9 mouse cellular contexts compared by ENCODE assay signal in genomic region chr6:143114556-143114955, GRCm38 (mm10). TPM values are rescaled to one million over a fixed set of nuclear protein-coding genes. Genes with fewer than 3 reads are reported as not detected.
A peak's percentile ranks its signal among the peaks of the same experiment; 100 is the strongest.
DNase-seq lines count a peak whose midpoint lies in the region; ATAC-seq lines count a peak whose summit lies in the region.
"Had no signal": no experiment of that assay in that cellular context is flagged by ENCODE, and none has a peak within 500 bp of the region (broad histone marks: within the 10 kb centered on the region; RNA-seq: fewer than 3 reads in every experiment).

No protein-coding gene starts in this region.

- DNase-seq in urinary bladder, postnatal 14 days (ENCODE audit: low spot score) = peak; percentile 12
- DNase-seq in urinary bladder, postnatal 10 days (ENCODE audit: low spot score) = no peak
- peak; percentile 65 for DNase-seq in embryonic facial prominence, embryonic 14.5 days (ENCODE audit: low spot score)
- DNase-seq in lung, postnatal 4 days = peak; percentile 47 to 59
- DNase-seq in thymus, postnatal 36 days = peak; percentile 72 to 85
- no peak for DNase-seq in left cerebral cortex, postnatal 36 days (ENCODE audit: low spot score in 2 of 2)

- no peaks in the 10 kb centered on the region for H3K9me3 ChIP-seq in embryonic facial prominence, embryonic 14.5 days (ENCODE audit: control insufficient read depth, low read length)
- H3K9me3 ChIP-seq in kidney, embryonic 15.5 days (replicated peaks) = no peaks in the 10 kb centered on the region
- H3K9me3 ChIP-seq in hindbrain, embryonic 13.5 days = no peaks in the 10 kb centered on the region
- H3K9me3 ChIP-seq: midbrain, embryonic 12.5 days had no signal

- intact Hi-C loops in left cerebral cortex, postnatal 36 days (cut with DNase I) = no loop called here

- H3K27me3 ChIP-seq in embryonic facial prominence, embryonic 14.5 days (replicated peaks; ENCODE audit: control insufficient read depth, insufficient read depth, low read length) = no peaks in the 10 kb centered on the region
- H3K27me3 ChIP-seq in kidney, embryonic 15.5 days = no peaks in the 10 kb centered on the region
- H3K27me3 ChIP-seq in hindbrain, embryonic 13.5 days = no peaks in the 10 kb centered on the region
- H3K27me3 ChIP-seq: midbrain, embryonic 12.5 days had no signal

- no peak overlapping the region for H3K9ac ChIP-seq in embryonic facial prominence, embryonic 14.5 days (ENCODE audit: low read depth, low read length)
- H3K9ac ChIP-seq in kidney, embryonic 15.5 days = no peak overlapping the region
- H3K9ac ChIP-seq in hindbrain, embryonic 13.5 days = no peak overlapping the region
- H3K9ac ChIP-seq: midbrain, embryonic 12.5 days had no signal

- no peaks in the 10 kb centered on the region for H3K4me1 ChIP-seq in embryonic facial prominence, embryonic 14.5 days (ENCODE audit: control insufficient read depth, insufficient read depth, low read length)
- H3K4me1 ChIP-seq in kidney, embryonic 15.5 days = peaks cover 10% of the 10 kb centered on the region
- H3K4me1 ChIP-seq in hindbrain, embryonic 13.5 days (replicated peaks) = 0 out of 2 replicates have a peak, but pooled peaks cover 3% of the 10 kb centered on the region
- H3K4me1 ChIP-seq: midbrain, embryonic 12.5 days had no signal

- H3K36me3 ChIP-seq in embryonic facial prominence, embryonic 14.5 days (ENCODE audit: control insufficient read depth, insufficient read depth, low read length) = no peaks in the 10 kb centered on the region
- H3K36me3 ChIP-seq in kidney, embryonic 15.5 days = no peaks in the 10 kb centered on the region
- no peaks in the 10 kb centered on the region for H3K36me3 ChIP-seq in hindbrain, embryonic 13.5 days
- H3K36me3 ChIP-seq: midbrain, embryonic 12.5 days had no signal

- no peak overlapping the region for H3K27ac ChIP-seq in embryonic facial prominence, embryonic 14.5 days (replicated peaks; ENCODE audit: low read depth, low read length)
- peak overlapping the region; percentile 75 for H3K27ac ChIP-seq in kidney, embryonic 15.5 days
- H3K27ac ChIP-seq in hindbrain, embryonic 13.5 days = no peak overlapping the region
- H3K27ac ChIP-seq: midbrain, embryonic 12.5 days had no signal

- H3K4me3 ChIP-seq in embryonic facial prominence, embryonic 14.5 days (ENCODE audit: low read depth, low read length) = no peak overlapping the region
- no peak overlapping the region for H3K4me3 ChIP-seq in kidney, embryonic 15.5 days (replicated peaks)
- H3K4me3 ChIP-seq in hindbrain, embryonic 13.5 days = no peak overlapping the region
- H3K4me3 ChIP-seq: midbrain, embryonic 12.5 days had no signal

- 16% methylated on average over 2 of the region's 2 CpGs for whole genome bisulfite sequencing in embryonic facial prominence, embryonic 14.5 days
- WGBS in kidney, embryonic 15.5 days = 14% methylated on average over 2 of the region's 2 CpGs
- WGBS in hindbrain, embryonic 13.5 days = 11% methylated on average over 2 of the region's 2 CpGs

- no peak overlapping the region for H3K4me2 ChIP-seq in embryonic facial prominence, embryonic 14.5 days (ENCODE audit: low read depth, low read length)
- H3K4me2 ChIP-seq in kidney, embryonic 15.5 days = 0 out of 2 replicates have a peak overlapping the region, but pooled peaks have one; percentile 1
- no peak overlapping the region for H3K4me2 ChIP-seq in hindbrain, embryonic 13.5 days
- H3K4me2 ChIP-seq: midbrain, embryonic 12.5 days had no signal

- ATAC-seq in embryonic facial prominence, embryonic 14.5 days (ENCODE audit: low read depth) = no peak
- peak; percentile 78 for ATAC-seq in kidney, embryonic 15.5 days (replicated peaks; ENCODE audit: low FRiP score)
- ATAC-seq in hindbrain, embryonic 13.5 days (ENCODE audit: low FRiP score) = no peak

RNA-seq across cellular contexts. Expression of gene C2cd5, which starts 14.6 kb away (rescaled TPM):
- polyA plus RNA-seq in embryonic facial prominence, embryonic 14.5 days (2014; fragmentation: Nextera tagmentation; extraction: Ambion mirVana) = 19.1 and 22.4 TPM in 2 replicates
- polyA plus RNA-seq in kidney, embryonic 15.5 days (2015; fragmentation: Nextera tagmentation; extraction: Ambion mirVana) = 31.5 and 34.3 TPM in 2 replicates
- 100 to 1,000 TPM in 1 of 2 experiments, 10 to 100 TPM in 1; 75.8 to 109 TPM for total RNA-seq in left cerebral cortex, postnatal 36 days (2021)
- polyA plus RNA-seq in hindbrain, embryonic 13.5 days (2015; fragmentation: Nextera tagmentation; extraction: Ambion mirVana) = 46.6 and 47.6 TPM in 2 replicates

RNA-seq across cellular contexts. Expression of gene Etnk1, which starts 52.5 kb away (rescaled TPM):
- polyA plus RNA-seq in embryonic facial prominence, embryonic 14.5 days (2014; fragmentation: Nextera tagmentation; extraction: Ambion mirVana) = 24.6 and 25.0 TPM in 2 replicates
- 26.4 and 28.2 TPM in 2 replicates for polyA plus RNA-seq in kidney, embryonic 15.5 days (2015; fragmentation: Nextera tagmentation; extraction: Ambion mirVana)
- 100 to 1,000 TPM; 167 to 193 TPM for total RNA-seq in left cerebral cortex, postnatal 36 days (2021)
- 35.2 and 36.3 TPM in 2 replicates for polyA plus RNA-seq in hindbrain, embryonic 13.5 days (2015; fragmentation: Nextera tagmentation; extraction: Ambion mirVana)

Comparison
In these comparisons a context has a peak if more than half of its experiments do, and no peak if none do; other contexts are left out.
1. DNase-seq: peak in urinary bladder, postnatal 14 days (single experiment), embryonic facial prominence, embryonic 14.5 days (single experiment), lung, postnatal 4 days (2 of 2) and thymus, postnatal 36 days (2 of 2); none in urinary bladder, postnatal 10 days (single experiment) and left cerebral cortex, postnatal 36 days (0 of 2).